Mouse (Mus musculus) adrenal gland, postnatal 25 days (tissue): ENCODE data around the gene Ciart. TPM values are rescaled to one million over a fixed set of nuclear protein-coding genes. Genes with fewer than 3 reads are reported as not detected.
"Not testable (repeated sequence)": the region's sequence is repeated elsewhere in the genome, so short reads cannot be mapped to it uniquely, and the experiment has no call there.

Source experiments
- DNase-seq: peaks from one replicate; pipeline ENCODE4 v3.0.0; 2021; ENCODE audit warnings: mixed read lengths
- long read RNA-seq: library from polyadenylated mRNA; stranded (forward); transcript quantifications from one replicate; pipeline ENCODE4 v2.0.0, GENCODE M21; 2021
- total RNA-seq: library from RNA; stranded (reverse); gene quantifications from 2 replicates; pipeline ENCODE4 v1.2.3, GENCODE M21; 2021

Gene Ciart
- total RNA-seq, result 7.9 and 8.3 TPM in 2 replicates
- long read RNA-seq, partial matches to known transcripts, result 0 of 2 reads
- long read RNA-seq, other reads (novel, unspliced or antisense), result 1 of 2 reads

GRCm38 (mm10) chr3:95881979-95882815 lies at the start of gene Ciart:
TSS of gene Ciart (minus strand) at chr3:95882251.
- DNase-seq, result peak; percentile 92

- DNase-seq, result no peak
These were observed 49.4 kb upstream of the Ciart start for GRCm38 (mm10) chr3:95931471-95931870.

GRCm38 (mm10) chr3:95930471-95930789 lies 48.4 kb upstream of the Ciart start:
- DNase-seq, result no peak

- DNase-seq, result peak; percentile 60
These were observed 47.8 kb upstream of the Ciart start for GRCm38 (mm10) chr3:95929581-95930470.

GRCm38 (mm10) chr3:95928658-95929503 lies 46.8 kb upstream of the Ciart start, which contains the start of gene Anp32e:
TSS of gene Anp32e (plus strand) at chr3:95929246.
- peak; percentile 95 for DNase-seq

- no peak for DNase-seq
These were observed 46.2 kb upstream of the Ciart start for GRCm38 (mm10) chr3:95928261-95928657.

GRCm38 (mm10) chr3:95925087-95925486 lies 43.0 kb upstream of the Ciart start:
- no peak for DNase-seq

GRCm38 (mm10) chr3:95924185-95924584 lies 42.1 kb upstream of the Ciart start:
- no peak for DNase-seq

GRCm38 (mm10) chr3:95923429-95923828 lies 41.4 kb upstream of the Ciart start:
- DNase-seq, result not testable (repeated sequence)

GRCm38 (mm10) chr3:95920532-95920931 lies 38.5 kb upstream of the Ciart start:
- not testable (repeated sequence) for DNase-seq

- DNase-seq, result no peak
These were observed 34.7 kb upstream of the Ciart start for GRCm38 (mm10) chr3:95916760-95917159.

- DNase-seq, result no peak
These were observed 32.7 kb upstream of the Ciart start for GRCm38 (mm10) chr3:95914706-95915105.

GRCm38 (mm10) chr3:95907613-95908012 lies 25.6 kb upstream of the Ciart start:
- no peak for DNase-seq

- DNase-seq, result peak; percentile 47
These were observed 24.8 kb upstream of the Ciart start for GRCm38 (mm10) chr3:95906860-95907259.

GRCm38 (mm10) chr3:95905940-95906492 lies 24.0 kb upstream of the Ciart start:
- DNase-seq, result peak; percentile 53

GRCm38 (mm10) chr3:95905146-95905939 lies 23.3 kb upstream of the Ciart start:
- DNase-seq, result no peak

GRCm38 (mm10) chr3:95904568-95904967 lies 22.5 kb upstream of the Ciart start, which contains the start of gene Car14:
TSS of gene Car14 (minus strand) at chr3:95904691.
- DNase-seq, result no peak

GRCm38 (mm10) chr3:95903753-95904502 lies 21.9 kb upstream of the Ciart start:
- no peak for DNase-seq

GRCm38 (mm10) chr3:95902643-95903042 lies 20.6 kb upstream of the Ciart start:
- DNase-seq, result no peak

GRCm38 (mm10) chr3:95902373-95902625 lies 20.2 kb upstream of the Ciart start:
- no peak for DNase-seq
